Mouse (Mus musculus) G1E (cell line): ENCODE data around the gene Pkhd1. TPM values are rescaled to one million over a fixed set of nuclear protein-coding genes. Genes with fewer than 3 reads are reported as not detected.
A peak's percentile ranks its signal among the peaks of the same experiment; 100 is the strongest.

Experiments used
- ATAC-seq: 2 replicates; pipeline ENCODE4 v1.8.0; 2016; ENCODE audit warnings: mild to moderate bottlenecking; ENCODE audit not compliant: insufficient number of reproducible peaks, poor library complexity, low FRiP score, severe bottlenecking; ENCODE audit errors: extremely low read depth
- DNase-seq: peaks from one replicate; pipeline ENCODE4 v3.0.0; 2012; ENCODE audit warnings: low spot score
- H3K27me3 ChIP-seq: 2 replicates; pipeline ENCODE4 v1.6.1; 2012; ENCODE audit warnings: mild to moderate bottlenecking, low read length, inconsistent platforms; ENCODE audit not compliant: insufficient read depth
- H3K36me3 ChIP-seq: replicated peaks from 2 replicates; pipeline ENCODE3; 2012; ENCODE audit warnings: mild to moderate bottlenecking, inconsistent platforms
- H3K4me1 ChIP-seq: 2 replicates; pipeline ENCODE4 v1.6.1; 2012; ENCODE audit warnings: low read depth, low read length, inconsistent platforms, mixed read lengths; ENCODE audit not compliant: insufficient read depth
- H3K4me3 ChIP-seq: 2 replicates; pipeline ENCODE4 v1.5.1; 2012; ENCODE audit warnings: low read depth, mild to moderate bottlenecking, inconsistent platforms, low read length, moderate library complexity, mixed read lengths
- H3K9me3 ChIP-seq: replicated peaks from 2 replicates; pipeline ENCODE4 v1.6.1; 2012; ENCODE audit warnings: inconsistent platforms
- CTCF ChIP-seq: IDR thresholded peaks from 2 replicates; pipeline ENCODE4 v1.5.1; 2012; ENCODE audit warnings: low read depth, low read length, inconsistent platforms, mixed read lengths
- GATA1 ChIP-seq: IDR thresholded peaks from 2 replicates; pipeline ENCODE4 v1.6.1; 2012; ENCODE audit warnings: borderline replicate concordance, low read length, inconsistent platforms, mixed read lengths
- GATA2 ChIP-seq: IDR thresholded peaks from 2 replicates; pipeline ENCODE4 v1.6.1; 2012; ENCODE audit warnings: low read depth, low read length, inconsistent platforms, borderline replicate concordance
- POLR2AphosphoS5 ChIP-seq: IDR thresholded peaks from 2 replicates; pipeline ENCODE4 v1.6.1; 2012; ENCODE audit warnings: low read depth, low read length, inconsistent platforms; ENCODE audit not compliant: insufficient replicate concordance
- TAL1 ChIP-seq: conservative IDR thresholded peaks from 2 replicates; pipeline ENCODE4 v1.6.1; 2012; ENCODE audit warnings: low read depth, low read length, inconsistent platforms, mixed read lengths
- polyA plus RNA-seq: library from polyadenylated mRNA; stranded (reverse); fragments of >175 nt; gene quantifications from 2 replicates; pipeline ENCODE4 v1.2.3, GENCODE M21; 2012
- total RNA-seq, 2 experiments: library from RNA; stranded (forward) in 1 of 2; stranded (reverse) in 1 of 2; fragments of 200-1000 nt in 1 of 2; fragments of >200 nt in 1 of 2; fragmentation: Nextera tagmentation in 1 of 2; gene quantifications; 2 replicates each; pipeline ENCODE4 v1.2.3; 2014 to 2017

The Pkhd1 gene
- total and polyA plus RNA-seq, 3 experiments = 0.49 TPM; not detected in 2

GRCm38 (mm10) chr1:20590488-20590887 is 27.4 kb downstream of the Pkhd1 start:
- DNase-seq = no peak
- Histone ChIP-seq H3K36me3 (no peaks in the 10 kb centered on the region), H3K4me1 (no peaks in the 10 kb centered on the region), H3K4me3 (no peak overlapping the region), H3K9me3 (no peaks in the 10 kb centered on the region), H3K27me3 (no peaks in the 10 kb centered on the region)
- no peak for TF ChIP-seq GATA2
- no peak for TF ChIP-seq POLR2AphosphoS5
- TF ChIP-seq CTCF = no peak
- TF ChIP-seq TAL1 = no peak
- no peak for TF ChIP-seq GATA1
- no peak for ATAC-seq

GRCm38 (mm10) chr1:20571469-20571868 is 46.4 kb downstream of the Pkhd1 start:
- DNase-seq (no peak), ATAC-seq (no peak)
- H3K27me3 ChIP-seq = no peaks in the 10 kb centered on the region
- no peaks in the 10 kb centered on the region for H3K4me1 ChIP-seq
- no peak overlapping the region for H3K4me3 ChIP-seq
- no peaks in the 10 kb centered on the region for H3K9me3 ChIP-seq
- no peak for TF ChIP-seq CTCF
- TF ChIP-seq GATA1 = no peak
- TF ChIP-seq POLR2AphosphoS5 = no peak
- TF ChIP-seq GATA2 = no peak
- no peak for TF ChIP-seq TAL1
- H3K36me3 ChIP-seq = no peaks in the 10 kb centered on the region

GRCm38 (mm10) chr1:20569430-20569829 is 48.4 kb downstream of the Pkhd1 start:
- ATAC-seq (no peak), DNase-seq (no peak)

GRCm38 (mm10) chr1:20558443-20558842 is 59.4 kb downstream of the Pkhd1 start:
- Histone ChIP-seq H3K27me3 (no peaks in the 10 kb centered on the region), H3K9me3 (no peaks in the 10 kb centered on the region), H3K36me3 (no peaks in the 10 kb centered on the region), H3K4me3 (no peak overlapping the region), H3K4me1 (no peaks in the 10 kb centered on the region)
- no peak for DNase-seq
- ATAC-seq = no peak
- TF ChIP-seq GATA1 (no peak), POLR2AphosphoS5 (no peak), CTCF (no peak), GATA2 (no peak), TAL1 (no peak)

More at GRCm38 (mm10) chr1:20569430-20569829, 48.4 kb downstream of the Pkhd1 start:
- Histone ChIP-seq H3K4me3 (no peak overlapping the region), H3K9me3 (no peaks in the 10 kb centered on the region), H3K4me1 (no peaks in the 10 kb centered on the region), H3K27me3 (no peaks in the 10 kb centered on the region), H3K36me3 (no peaks in the 10 kb centered on the region)
- TF ChIP-seq TAL1 (no peak), POLR2AphosphoS5 (no peak), GATA1 (no peak), CTCF (no peak), GATA2 (no peak)

GRCm38 (mm10) chr1:20554398-20554797 is 63.5 kb downstream of the Pkhd1 start:
- ATAC-seq = peak; percentile 49
- Histone ChIP-seq H3K36me3 (no peaks in the 10 kb centered on the region), H3K4me3 (no peak overlapping the region), H3K4me1 (no peaks in the 10 kb centered on the region), H3K9me3 (no peaks in the 10 kb centered on the region), H3K27me3 (no peaks in the 10 kb centered on the region)
- TF ChIP-seq CTCF = peak; percentile 70
- TF ChIP-seq GATA2 = no peak
- DNase-seq = peak; percentile 12

GRCm38 (mm10) chr1:20551334-20551733 is 66.5 kb downstream of the Pkhd1 start:
- TF ChIP-seq TAL1 (no peak), GATA1 (no peak), POLR2AphosphoS5 (no peak), GATA2 (no peak), CTCF (no peak)
- no peak for ATAC-seq
- no peaks in the 10 kb centered on the region for H3K27me3 ChIP-seq
- DNase-seq = no peak
- H3K4me3 ChIP-seq = no peak overlapping the region
- no peaks in the 10 kb centered on the region for H3K36me3 ChIP-seq
- H3K4me1 ChIP-seq = no peaks in the 10 kb centered on the region
- no peaks in the 10 kb centered on the region for H3K9me3 ChIP-seq

- H3K4me1 ChIP-seq = no peaks in the 10 kb centered on the region
- TF ChIP-seq CTCF (0 out of 2 replicates have a peak, but pooled peaks have one; percentile 28), GATA2 (no peak)
- no peaks in the 10 kb centered on the region for H3K27me3 ChIP-seq
- DNase-seq (no peak), ATAC-seq (no peak)
- H3K36me3 ChIP-seq = no peaks in the 10 kb centered on the region
- H3K9me3 ChIP-seq = no peaks in the 10 kb centered on the region
- no peak overlapping the region for H3K4me3 ChIP-seq
These were observed 73.3 kb downstream of the Pkhd1 start for GRCm38 (mm10) chr1:20544526-20544925.
